Mouse (Mus musculus) stomach, postnatal 0 days (tissue): ENCODE results near the gene Vsig10l. TPM values are rescaled to one million over a fixed set of nuclear protein-coding genes. Genes with fewer than 3 reads are reported as not detected.
A peak's percentile ranks its signal among the peaks of the same experiment; 100 is the strongest.

ENCODE experiments used
- ATAC-seq: fragments of 200-750 bp; cut with Nextera tagmentation; 2 replicates; pipeline ENCODE4 v1.8.0; 2017; ENCODE audit not compliant: low FRiP score, low TSS enrichment
- DNase-seq: peaks from one replicate; pipeline ENCODE4 v3.0.0-alpha.2; 2016; ENCODE audit warnings: low spot score
- H3K27ac ChIP-seq: fragments of 300-500 bp; sonication (generic); replicated peaks from 2 replicates; pipeline ENCODE4 v1.5.1; 2014; ENCODE audit warnings: mild to moderate bottlenecking, control low read depth
- H3K27me3 ChIP-seq: fragments of 300-500 bp; sonication (generic); 2 replicates; pipeline ENCODE4 v1.6.1; 2014; ENCODE audit warnings: low read length; ENCODE audit not compliant: control insufficient read depth, insufficient read depth
- H3K36me3 ChIP-seq: fragments of 300-500 bp; sonication (generic); 2 replicates; pipeline ENCODE4 v1.6.1; 2014; ENCODE audit warnings: low read length, mixed read lengths; ENCODE audit not compliant: control insufficient read depth, insufficient read depth
- H3K4me1 ChIP-seq: fragments of 300-500 bp; sonication (generic); replicated peaks from 2 replicates; pipeline ENCODE4 v1.6.1; 2014; ENCODE audit warnings: antibody characterized with exemption; ENCODE audit not compliant: control insufficient read depth, insufficient read depth
- H3K4me2 ChIP-seq: fragments of 300-500 bp; sonication (generic); replicated peaks from 2 replicates; pipeline ENCODE4 v1.6.1; 2014; ENCODE audit warnings: low read depth, mild to moderate bottlenecking, control low read depth, moderate library complexity
- H3K4me3 ChIP-seq: fragments of 300-500 bp; sonication (generic); 2 replicates; pipeline ENCODE4 v1.5.1; 2014; ENCODE audit warnings: low read depth, low read length, control low read depth
- H3K9ac ChIP-seq: fragments of 300-500 bp; sonication (generic); 2 replicates; pipeline ENCODE4 v1.6.1; 2014; ENCODE audit warnings: mild to moderate bottlenecking, low read length, control low read depth, mixed read lengths
- H3K9me3 ChIP-seq: fragments of 300-500 bp; sonication (generic); 2 replicates; pipeline ENCODE4 v1.6.1; 2016; ENCODE audit warnings: low read length; ENCODE audit not compliant: control insufficient read depth
- CTCF ChIP-seq: IDR thresholded peaks from 2 replicates; pipeline ENCODE4 v1.5.1; 2016; ENCODE audit warnings: antibody characterized with exemption, low read depth, mild to moderate bottlenecking, moderate library complexity
- EP300 ChIP-seq: optimal IDR thresholded peaks from 2 replicates; pipeline ENCODE3; 2016; ENCODE audit warnings: antibody characterized with exemption
- WGBS: fragments of 180-500 bp; shearing (Covaris S2); extraction: QIAGEN DNeasy Blood & Tissue Kit; methylation state at CpG from one replicate; pipeline ENCODE4 v1.1.7; 2014; 5-methylcytosine and 5-hydroxymethylcytosine counted together
- polyA plus RNA-seq: library from polyadenylated mRNA; unstranded; fragments of >200 nt; fragmentation: Nextera tagmentation; extraction: Ambion mirVana; gene quantifications from 2 replicates; pipeline ENCODE4 v1.2.1, GENCODE M21; 2015

The Vsig10l gene
- polyA plus RNA-seq: 36.1 and 40.5 TPM in 2 replicates

- TF ChIP-seq CTCF (no peak), EP300 (peak; percentile 61)
Measured at GRCm38 (mm10) chr7:43462851-43463250, at the start of gene Vsig10l. Vsig10l (plus strand) TSS chr7:43463151.

GRCm38 (mm10) chr7:43417298-43417697 lies 45.7 kb upstream of the Vsig10l start:
- Histone ChIP-seq H3K36me3 (no peaks in the 10 kb centered on the region), H3K9ac (no peak overlapping the region), H3K4me1 (no peaks in the 10 kb centered on the region), H3K4me3 (no peak overlapping the region), H3K27me3 (no peaks in the 10 kb centered on the region), H3K27ac (no peak overlapping the region), H3K4me2 (no peak overlapping the region), H3K9me3 (no peaks in the 10 kb centered on the region)
- ATAC-seq: no peak
- no peak for DNase-seq
- no peak for TF ChIP-seq EP300
- TF ChIP-seq CTCF: 0 out of 2 replicates have a peak, but pooled peaks have one; percentile 18
- WGBS: 81% methylated on average over 10 of the region's 10 CpGs

More at GRCm38 (mm10) chr7:43462851-43463250, at the start of gene Vsig10l:
- Histone ChIP-seq H3K4me1 (0 out of 2 replicates have a peak, but pooled peaks cover 2% of the 10 kb centered on the region), H3K9ac (0 out of 2 replicates have a peak within 1 kb of the TSS, but pooled peaks have one; percentile 23), H3K27ac (peak within 1 kb of the TSS; percentile 63; the same call in 1 of the 2 replicates), H3K4me2 (no peak within 1 kb of the TSS), H3K36me3 (no peaks in the 10 kb centered on the region), H3K27me3 (no peaks in the 10 kb centered on the region), H3K9me3 (no peaks in the 10 kb centered on the region), H3K4me3 (no peak within 1 kb of the TSS)
- ATAC-seq (no peak), DNase-seq (no peak)
- WGBS: 59% methylated on average over 4 of the region's 4 CpGs

- Histone ChIP-seq H3K9me3 (no peaks in the 10 kb centered on the region), H3K4me2 (no peak overlapping the region; the same call in 1 of the 2 replicates), H3K36me3 (no peaks in the 10 kb centered on the region), H3K9ac (no peak overlapping the region), H3K27me3 (no peaks in the 10 kb centered on the region), H3K4me1 (no peaks in the 10 kb centered on the region), H3K4me3 (no peak overlapping the region), H3K27ac (no peak overlapping the region)
- WGBS: 17% methylated on average over 11 of the region's 11 CpGs
- TF ChIP-seq CTCF (peak; percentile 97), EP300 (no peak)
- peak; percentile 83 for DNase-seq
- peak; percentile 92 for ATAC-seq
Measured at GRCm38 (mm10) chr7:43422995-43423617, 39.8 kb upstream of the Vsig10l start.

- H3K4me2 ChIP-seq: no peak overlapping the region
- H3K27ac ChIP-seq: no peak overlapping the region
- TF ChIP-seq EP300 (no peak), CTCF (no peak)
- H3K36me3 ChIP-seq: no peaks in the 10 kb centered on the region
- H3K4me3 ChIP-seq: no peak overlapping the region
- no peaks in the 10 kb centered on the region for H3K27me3 ChIP-seq
- DNase-seq (no peak), ATAC-seq (no peak)
- no peaks in the 10 kb centered on the region for H3K9me3 ChIP-seq
- WGBS: 53% methylated on average over 3 of the region's 3 CpGs
- H3K9ac ChIP-seq: no peak overlapping the region
- H3K4me1 ChIP-seq: no peaks in the 10 kb centered on the region
Measured at GRCm38 (mm10) chr7:43423991-43424625, 38.8 kb upstream of the Vsig10l start.

GRCm38 (mm10) chr7:43427406-43427805 lies 35.5 kb upstream of the Vsig10l start, which contains the start of gene Lim2:
Lim2 (plus strand) TSS chr7:43427670.
- H3K4me3 ChIP-seq: no peak within 1 kb of the TSS
- H3K9me3 ChIP-seq: no peaks in the 10 kb centered on the region
- DNase-seq (no peak), ATAC-seq (no peak)
- no peak within 1 kb of the TSS for H3K9ac ChIP-seq
- H3K27me3 ChIP-seq: no peaks in the 10 kb centered on the region
- no peaks in the 10 kb centered on the region for H3K4me1 ChIP-seq
- WGBS: 73% methylated on average over 8 of the region's 8 CpGs
- TF ChIP-seq CTCF (no peak), EP300 (no peak)
- H3K36me3 ChIP-seq: no peaks in the 10 kb centered on the region
- no peak within 1 kb of the TSS for H3K4me2 ChIP-seq
- H3K27ac ChIP-seq: no peak within 1 kb of the TSS

- DNase-seq: no peak
- Histone ChIP-seq H3K27ac (0 out of 2 replicates have a peak overlapping the region, but pooled peaks have one; percentile 8), H3K27me3 (no peaks in the 10 kb centered on the region), H3K36me3 (no peaks in the 10 kb centered on the region), H3K9ac (no peak overlapping the region), H3K4me3 (no peak overlapping the region), H3K4me2 (no peak overlapping the region), H3K4me1 (no peaks in the 10 kb centered on the region), H3K9me3 (no peaks in the 10 kb centered on the region)
- TF ChIP-seq EP300: no peak
- no peak for TF ChIP-seq CTCF
- no peak for ATAC-seq
- 28% methylated on average over 4 of the region's 4 CpGs for WGBS
Measured at GRCm38 (mm10) chr7:43429500-43429899, 33.5 kb upstream of the Vsig10l start.
